21 mouse cellular contexts compared by ENCODE assay signal in the genomic region with DNA sequence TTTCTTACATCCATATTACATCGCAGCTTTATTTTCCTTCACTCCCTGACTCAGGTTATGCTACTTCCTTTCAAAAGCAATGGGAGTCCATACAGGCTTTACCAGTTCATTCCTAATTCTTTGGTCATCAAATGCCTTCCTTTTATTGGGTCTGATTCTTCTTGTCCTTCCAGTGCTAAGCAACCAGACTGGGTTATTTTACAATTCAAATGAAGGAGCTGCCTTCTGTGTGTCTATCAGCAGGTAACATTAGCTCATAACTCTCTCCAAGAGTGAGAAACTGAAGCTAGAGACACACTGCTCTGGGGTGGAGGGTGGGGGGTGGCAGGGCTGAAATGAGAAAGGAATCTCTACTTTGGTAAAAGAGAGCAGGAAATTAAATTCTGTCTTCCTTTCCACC. TPM values are rescaled to one million over a fixed set of nuclear protein-coding genes. Genes with fewer than 3 reads are reported as not detected.
DNase-seq lines count a peak whose midpoint lies in the region; ATAC-seq and TF ChIP-seq lines count a peak whose summit lies in the region.
"Had no signal": no experiment of that assay in that cellular context is flagged by ENCODE, and none has a peak within 500 bp of the region (broad histone marks: within the 10 kb centered on the region; RNA-seq: fewer than 3 reads in every experiment).

No protein-coding gene starts in this region.

- H3K27me3 ChIP-seq in erythroblast, embryonic 14.5 days (ENCODE audit: control insufficient read depth), result no peaks in the 10 kb centered on the region
- no peaks in the 10 kb centered on the region for H3K27me3 ChIP-seq in hindbrain, embryonic 11.5 days (ENCODE audit: control insufficient read depth, insufficient read depth, low read length)
- no peaks in the 10 kb centered on the region for H3K27me3 ChIP-seq in hindbrain, embryonic 13.5 days
- H3K27me3 ChIP-seq in intestine, embryonic 14.5 days (replicated peaks; ENCODE audit: control insufficient read depth, insufficient read depth, low read length), result no peaks in the 10 kb centered on the region
- H3K27me3 ChIP-seq in liver, embryonic 14.5 days (ENCODE audit: control insufficient read depth, insufficient read depth, low read length), result no peaks in the 10 kb centered on the region
- H3K27me3 ChIP-seq: embryonic facial prominence, embryonic 13.5 days; heart, embryonic 15.5 days; Patski had no signal

- no peaks in the 10 kb centered on the region for H3K36me3 ChIP-seq in erythroblast, embryonic 14.5 days (ENCODE audit: control insufficient read depth)
- H3K36me3 ChIP-seq in hindbrain, embryonic 11.5 days (ENCODE audit: control insufficient read depth, insufficient read depth, low read length), result no peaks in the 10 kb centered on the region
- no peaks in the 10 kb centered on the region for H3K36me3 ChIP-seq in hindbrain, embryonic 13.5 days
- no peaks in the 10 kb centered on the region for H3K36me3 ChIP-seq in intestine, embryonic 14.5 days (ENCODE audit: control insufficient read depth, insufficient read depth, low read length)
- H3K36me3 ChIP-seq in liver, embryonic 14.5 days (replicated peaks; ENCODE audit: control insufficient read depth, insufficient read depth, low read depth), result no peaks in the 10 kb centered on the region
- H3K36me3 ChIP-seq: embryonic facial prominence, embryonic 13.5 days; heart, embryonic 15.5 days had no signal

- DNase-seq in hindbrain, embryonic 11.5 days (ENCODE audit: low spot score), result no peak
- DNase-seq in intestine, embryonic 14.5 days (ENCODE audit: low spot score), result peak; percentile 43
- DNase-seq in liver, embryonic 14.5 days (ENCODE audit: low read depth in 3 of 3, low spot score in 3 of 3), result no peak
- DNase-seq in gastrocnemius, postnatal 4 days (ENCODE audit: low spot score in 2 of 2), result no peak
- no peak for DNase-seq in urinary bladder, adult 18-20 months (ENCODE audit: low spot score in 2 of 2)
- DNase-seq: adrenal gland, postnatal 25 days; cerebellum, adult 11-12 months; cerebellum, postnatal 14 days; gastrocnemius, postnatal 10 days; heart, postnatal 4 days; lung, embryonic 14.5 days; lung, postnatal 36 days; right cerebral cortex, postnatal 25 days; thymus, adult 2 months had no signal

- WGBS in hindbrain, embryonic 11.5 days, result 56% methylated on average over 1 of the region's 1 CpGs
- WGBS in hindbrain, embryonic 13.5 days, result 43% methylated on average over 1 of the region's 1 CpGs
- 77% methylated on average over 1 of the region's 1 CpGs for whole genome bisulfite sequencing in intestine, embryonic 14.5 days
- 49% methylated on average over 1 of the region's 1 CpGs for WGBS in liver, embryonic 14.5 days (ENCODE audit: insufficient replicate concordance)

- no peak overlapping the region for H3K27ac ChIP-seq in hindbrain, embryonic 11.5 days (ENCODE audit: low read depth, low read length)
- H3K27ac ChIP-seq in hindbrain, embryonic 13.5 days, result no peak overlapping the region
- H3K27ac ChIP-seq in intestine, embryonic 14.5 days (ENCODE audit: low read depth), result peak overlapping the region; percentile 16; the same call in 1 of the 2 replicates
- H3K27ac ChIP-seq in liver, embryonic 14.5 days, result no peak overlapping the region
- H3K27ac ChIP-seq: embryonic facial prominence, embryonic 13.5 days; heart, embryonic 15.5 days had no signal

- no peak for TF ChIP-seq CTCF in liver, embryonic 14.5 days (IDR thresholded peaks at IDR 0.05; ENCODE audit: low read depth)

- H3K4me2 ChIP-seq in hindbrain, embryonic 11.5 days (replicated peaks; ENCODE audit: low read depth, low read length), result no peak overlapping the region
- no peak overlapping the region for H3K4me2 ChIP-seq in hindbrain, embryonic 13.5 days
- H3K4me2 ChIP-seq in intestine, embryonic 14.5 days (ENCODE audit: low read length), result no peak overlapping the region; the same call in 1 of the 2 replicates
- H3K4me2 ChIP-seq in liver, embryonic 14.5 days (ENCODE audit: low read depth), result no peak overlapping the region
- H3K4me2 ChIP-seq: embryonic facial prominence, embryonic 13.5 days; heart, embryonic 15.5 days; lung, embryonic 14.5 days; midbrain, embryonic 11.5 days had no signal

- peak overlapping the region; percentile 32 for H3K4me3 ChIP-seq in erythroblast, embryonic 14.5 days (replicated peaks)
- H3K4me3 ChIP-seq in hindbrain, embryonic 11.5 days (ENCODE audit: low read depth, low read length), result no peak overlapping the region
- H3K4me3 ChIP-seq in hindbrain, embryonic 13.5 days, result no peak overlapping the region
- 0 out of 2 replicates have a peak overlapping the region, but pooled peaks have one; percentile 1 for H3K4me3 ChIP-seq in intestine, embryonic 14.5 days (ENCODE audit: low read depth, low read length)
- peak overlapping the region; percentile 34 to 36; a peak in 3 of 4 replicates for H3K4me3 ChIP-seq in liver, embryonic 14.5 days (ENCODE audit: insufficient read depth in 1 of 2, low read depth in 2 of 2, low read length in 2 of 2)
- H3K4me3 ChIP-seq: embryonic facial prominence, embryonic 13.5 days; heart, embryonic 15.5 days had no signal

- H3K4me1 ChIP-seq in erythroblast, embryonic 14.5 days (ENCODE audit: control insufficient read depth), result peaks cover 6% of the 10 kb centered on the region
- no peaks in the 10 kb centered on the region for H3K4me1 ChIP-seq in hindbrain, embryonic 11.5 days (replicated peaks; ENCODE audit: control insufficient read depth, insufficient read depth, low read length)
- H3K4me1 ChIP-seq in hindbrain, embryonic 13.5 days (replicated peaks), result 0 out of 2 replicates have a peak, but pooled peaks cover 4% of the 10 kb centered on the region
- no peaks in the 10 kb centered on the region for H3K4me1 ChIP-seq in intestine, embryonic 14.5 days (replicated peaks; ENCODE audit: control insufficient read depth, insufficient read depth, low read length)
- H3K4me1 ChIP-seq in liver, embryonic 14.5 days (replicated peaks; ENCODE audit: control insufficient read depth in 2 of 2, insufficient read depth in 2 of 2, low read length in 1 of 2), result peaks cover 0 to 9% of the 10 kb centered on the region in 2 experiments; a peak in 2 of 4 replicates
- H3K4me1 ChIP-seq: embryonic facial prominence, embryonic 13.5 days had no signal

- no peak for ATAC-seq in erythroblast, adult 5-6 weeks (replicated peaks; ENCODE audit: low FRiP score, poor library complexity, severe bottlenecking)
- ATAC-seq in hindbrain, embryonic 11.5 days (ENCODE audit: low FRiP score), result peak; percentile 49; the same call in 1 of the 2 replicates
- no peak for ATAC-seq in hindbrain, embryonic 13.5 days (ENCODE audit: low FRiP score)
- ATAC-seq in intestine, embryonic 14.5 days (replicated peaks; ENCODE audit: low FRiP score, low TSS enrichment, low read depth), result no peak
- no peak for ATAC-seq in liver, embryonic 14.5 days (ENCODE audit: insufficient read depth)
- ATAC-seq: Patski had no signal

- no peaks in the 10 kb centered on the region for H3K9me3 ChIP-seq in erythroblast, embryonic 14.5 days (ENCODE audit: control insufficient read depth, low read length)
- no peaks in the 10 kb centered on the region for H3K9me3 ChIP-seq in hindbrain, embryonic 11.5 days (ENCODE audit: control insufficient read depth, low read length)
- no peaks in the 10 kb centered on the region for H3K9me3 ChIP-seq in hindbrain, embryonic 13.5 days
- H3K9me3 ChIP-seq in intestine, embryonic 14.5 days (ENCODE audit: control insufficient read depth, low read length), result no peaks in the 10 kb centered on the region
- no peaks in the 10 kb centered on the region for H3K9me3 ChIP-seq in liver, embryonic 14.5 days (ENCODE audit: control insufficient read depth, low read length)
- H3K9me3 ChIP-seq: embryonic facial prominence, embryonic 13.5 days; heart, embryonic 15.5 days had no signal

- no peak overlapping the region for H3K9ac ChIP-seq in hindbrain, embryonic 11.5 days (ENCODE audit: low read depth, low read length)
- no peak overlapping the region; the same call in 1 of the 2 replicates for H3K9ac ChIP-seq in hindbrain, embryonic 13.5 days
- no peak overlapping the region for H3K9ac ChIP-seq in intestine, embryonic 14.5 days (ENCODE audit: low read length)
- 0 out of 2 replicates have a peak overlapping the region, but pooled peaks have one; percentile 23 for H3K9ac ChIP-seq in liver, embryonic 14.5 days (replicated peaks)
- H3K9ac ChIP-seq: embryonic facial prominence, embryonic 13.5 days; heart, embryonic 15.5 days; lung, embryonic 14.5 days had no signal

- no peak for TF ChIP-seq EP300 in liver, embryonic 14.5 days (IDR thresholded peaks at IDR 0.05; ENCODE audit: low read depth)

RNA-seq across cellular contexts. Expression of a gene that starts 12.6 kb away (rescaled TPM):
- polyA plus RNA-seq in erythroblast, embryonic 14.5 days (2012), result 0.45 and 0.54 TPM in 2 replicates
- total RNA-seq in erythroblast, adult 5-6 weeks (2015; ENCODE audit: low replicate concordance), result 0.77 and 3.3 TPM in 2 replicates
- total RNA-seq in erythroblast, adult 5-6 weeks (2017; ENCODE audit: low replicate concordance), result 3.8 and 12.3 TPM in 2 replicates
- polyA plus RNA-seq in hindbrain, embryonic 11.5 days (2014; fragmentation: Nextera tagmentation; extraction: Ambion mirVana), result 12.4 and 17.0 TPM in 2 replicates
- polyA plus RNA-seq in hindbrain, embryonic 13.5 days (2015; fragmentation: Nextera tagmentation; extraction: Ambion mirVana), result 8.1 TPM in 2 replicates
- polyA plus RNA-seq in intestine, embryonic 14.5 days (2014; fragmentation: Nextera tagmentation; extraction: Ambion mirVana), result 11.8 and 13.6 TPM in 2 replicates
- 2.0 and 3.3 TPM in 2 replicates for polyA plus RNA-seq in liver, embryonic 14.5 days (2012; rRNA removed)
- 5.2 and 5.6 TPM in 2 replicates for polyA plus RNA-seq in liver, embryonic 14.5 days (2014; fragmentation: Nextera tagmentation; extraction: Ambion mirVana)
- total RNA-seq in gastrocnemius, postnatal 4 days (2021), result 1 to 10 TPM; 3.5 to 4.9 TPM

RNA-seq across cellular contexts. Expression of a gene that starts 14.1 kb away (rescaled TPM):
- polyA plus RNA-seq in erythroblast, embryonic 14.5 days (2012), result 0.02 and 0.04 TPM in 2 replicates
- total RNA-seq in erythroblast, adult 5-6 weeks (2015; ENCODE audit: low replicate concordance), result 0.77 and 1.3 TPM in 2 replicates
- 0.51 and 1.4 TPM in 2 replicates for total RNA-seq in erythroblast, adult 5-6 weeks (2017; ENCODE audit: low replicate concordance)
- 10.2 and 13.4 TPM in 2 replicates for polyA plus RNA-seq in hindbrain, embryonic 11.5 days (2014; fragmentation: Nextera tagmentation; extraction: Ambion mirVana)
- 9.4 and 10.0 TPM in 2 replicates for polyA plus RNA-seq in hindbrain, embryonic 13.5 days (2015; fragmentation: Nextera tagmentation; extraction: Ambion mirVana)
- polyA plus RNA-seq in intestine, embryonic 14.5 days (2014; fragmentation: Nextera tagmentation; extraction: Ambion mirVana), result 45.3 and 58.6 TPM in 2 replicates
- polyA plus RNA-seq in liver, embryonic 14.5 days (2012; rRNA removed), result 11.2 and 16.0 TPM in 2 replicates
- polyA plus RNA-seq in liver, embryonic 14.5 days (2014; fragmentation: Nextera tagmentation; extraction: Ambion mirVana), result 30.7 and 34.8 TPM in 2 replicates
- total RNA-seq in gastrocnemius, postnatal 4 days (2021), result 1 to 10 TPM; 3.9 to 4.2 TPM

Comparison
In these comparisons a context has a peak if more than half of its experiments do, and no peak if none do; other contexts are left out.
1. H3K4me3 ChIP-seq: peak in erythroblast, embryonic 14.5 days (single experiment), intestine, embryonic 14.5 days (single experiment) and liver, embryonic 14.5 days (2 of 2); none in hindbrain, embryonic 11.5 days (single experiment) and hindbrain, embryonic 13.5 days (single experiment).